In the genomic region with DNA sequence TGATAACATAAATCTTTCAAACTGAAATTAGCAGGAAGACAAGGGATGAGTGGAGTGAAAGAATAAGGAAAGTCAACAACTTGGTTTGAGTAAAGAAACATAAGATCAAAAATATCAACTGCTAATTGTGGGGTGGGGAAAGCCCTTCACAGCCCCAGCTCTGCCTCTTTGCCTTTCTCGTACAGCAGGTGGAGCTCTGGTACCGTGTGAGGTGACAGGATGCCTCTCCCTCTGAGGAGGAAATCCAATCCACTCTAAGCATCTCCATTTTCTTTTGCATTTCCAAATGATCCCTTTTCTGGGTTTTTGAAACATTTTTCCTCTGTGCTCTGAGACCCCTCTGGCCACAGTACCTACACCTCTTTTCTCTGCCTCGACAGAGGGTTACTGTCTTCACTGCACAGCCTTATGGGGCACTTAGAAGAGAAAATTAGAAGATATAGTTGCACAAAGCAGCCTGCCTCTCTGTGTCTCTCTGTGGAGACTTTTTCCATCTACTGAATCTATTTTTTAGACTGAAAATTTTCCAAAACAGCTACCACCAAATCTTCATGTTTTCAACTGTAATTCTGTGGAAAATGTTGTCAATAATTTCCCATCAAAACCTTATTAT, we compare ENCODE assay signal across 8 mouse cellular contexts. TPM values are rescaled to one million over a fixed set of nuclear protein-coding genes. Genes with fewer than 3 reads are reported as not detected.
DNase-seq lines count a peak whose midpoint lies in the region; ATAC-seq lines count a peak whose summit lies in the region.

No protein-coding gene starts in this region.

- 10% methylated on average over 3 of the region's 3 CpGs for WGBS in liver, embryonic 11.5 days
- WGBS in forebrain, embryonic 13.5 days = 9% methylated on average over 3 of the region's 3 CpGs

- H3K36me3 ChIP-seq in liver, embryonic 11.5 days (ENCODE audit: control insufficient read depth, insufficient read depth, low read length) = no peaks in the 10 kb centered on the region
- H3K36me3 ChIP-seq in forebrain, embryonic 13.5 days (ENCODE audit: poor library complexity, severe bottlenecking) = no peaks in the 10 kb centered on the region

- no peaks in the 10 kb centered on the region for H3K9me3 ChIP-seq in liver, embryonic 11.5 days (ENCODE audit: control insufficient read depth, low read length)
- H3K9me3 ChIP-seq in forebrain, embryonic 13.5 days (replicated peaks) = no peaks in the 10 kb centered on the region

- peak; percentile 48 for DNase-seq in liver
- DNase-seq in liver, embryonic 11.5 days (ENCODE audit: low spot score) = no peak
- DNase-seq in c-Kit-positive CD71-negative TER-119-negative erythroid progenitor cells, embryonic 14.5 days (ENCODE audit: low read depth) = peak; percentile 10
- DNase-seq in induced T-regulatory cell, adult 2 months (ENCODE audit: low read depth) = peak; percentile 42
- DNase-seq in left cerebral cortex, postnatal 25 days (ENCODE audit: low spot score in 2 of 2) = peak; percentile 65 to 74
- peak; percentile 58 for DNase-seq in neural tube, embryonic 10.5 days (ENCODE audit: extremely low spot score, low spot score)
- peak; percentile 66 to 74 for DNase-seq in thymus, postnatal 36 days

- H3K4me3 ChIP-seq in liver, embryonic 11.5 days (ENCODE audit: low read depth, low read length) = no peak overlapping the region
- H3K4me3 ChIP-seq in forebrain, embryonic 13.5 days = no peak overlapping the region

- H3K27ac ChIP-seq in liver, embryonic 11.5 days (ENCODE audit: low read depth, low read length) = no peak overlapping the region
- H3K27ac ChIP-seq in forebrain, embryonic 13.5 days = no peak overlapping the region

- no peak for ATAC-seq in liver, embryonic 11.5 days (replicated peaks; ENCODE audit: low FRiP score)
- peak; percentile 87 for ATAC-seq in forebrain, embryonic 13.5 days

- no peak overlapping the region for H3K4me2 ChIP-seq in liver, embryonic 11.5 days
- H3K4me2 ChIP-seq in forebrain, embryonic 13.5 days = no peak overlapping the region

- H3K27me3 ChIP-seq in liver, embryonic 11.5 days (replicated peaks; ENCODE audit: control insufficient read depth, insufficient read depth, low read length) = no peaks in the 10 kb centered on the region
- no peaks in the 10 kb centered on the region for H3K27me3 ChIP-seq in forebrain, embryonic 13.5 days

- H3K9ac ChIP-seq in liver, embryonic 11.5 days (ENCODE audit: low read depth, low read length) = no peak overlapping the region
- no peak overlapping the region for H3K9ac ChIP-seq in forebrain, embryonic 13.5 days

- no peaks in the 10 kb centered on the region for H3K4me1 ChIP-seq in liver, embryonic 11.5 days (replicated peaks; ENCODE audit: control insufficient read depth, insufficient read depth, low read length)
- H3K4me1 ChIP-seq in forebrain, embryonic 13.5 days = no peaks in the 10 kb centered on the region

- intact Hi-C loops in left cerebral cortex, postnatal 25 days (cut with DNase I) = loop anchor here (5.0 kb wide), 2 partner anchors 209 to 784 kb away; no protein-coding TSS in a partner anchor

RNA-seq across cellular contexts. Expression of a gene that starts 57.4 kb away (rescaled TPM):
- polyA plus RNA-seq in liver, embryonic 11.5 days (2014; fragmentation: Nextera tagmentation; extraction: Ambion mirVana) = 4.8 and 4.9 TPM in 2 replicates
- 8.9 and 9.7 TPM in 2 replicates for polyA plus RNA-seq in forebrain, embryonic 13.5 days (2015; fragmentation: Nextera tagmentation; extraction: Ambion mirVana)
- 1 to 10 TPM; 8.5 to 9.7 TPM for total RNA-seq in left cerebral cortex, postnatal 25 days (2021)
